Mouse (Mus musculus): Measurements from ENCODE around the gene Chrna1. TPM values are rescaled to one million over a fixed set of nuclear protein-coding genes. Genes with fewer than 3 reads are reported as not detected.

The Chrna1 gene
- polyA plus RNA-seq, 1 experiment from 2014 or later: 25.9 TPM

DNA sequence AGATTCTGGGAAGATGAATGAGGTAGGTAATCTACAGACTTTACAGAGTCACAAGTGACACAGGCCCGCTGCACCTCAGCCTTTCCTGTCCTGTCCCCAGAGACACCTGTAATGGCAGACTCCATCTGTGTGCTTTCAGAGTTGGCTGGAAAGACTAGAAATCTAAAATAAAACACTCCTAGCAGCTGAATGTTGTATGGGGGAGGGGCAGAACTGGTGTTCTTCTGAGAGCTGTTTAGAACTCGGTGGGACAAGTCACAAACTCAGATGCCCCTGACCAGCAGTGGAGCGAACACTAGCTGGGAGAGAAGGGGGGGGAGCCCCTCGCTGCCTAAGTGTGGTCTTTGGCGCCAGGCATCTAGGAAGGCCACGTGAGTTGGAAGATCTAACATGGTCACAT is 8.2 kb downstream of the Chrna1 start:
- H3K4me2 ChIP-seq (ENCODE audit: low read depth, low read length): no peak overlapping the region; the same call in 1 of the 2 replicates
- no peaks in the 10 kb centered on the region; the same call in 1 of the 2 replicates for H3K27me3 ChIP-seq (replicated peaks; ENCODE audit: control insufficient read depth, insufficient read depth, low read length)
- H3K4me1 ChIP-seq (ENCODE audit: control insufficient read depth, insufficient read depth, low read length): 0 out of 2 replicates have a peak, but pooled peaks cover 4% of the 10 kb centered on the region
- no peak for ATAC-seq (ENCODE audit: low read depth)
- no peak for DNase-seq (ENCODE audit: low spot score)
- no peak overlapping the region for H3K4me3 ChIP-seq (ENCODE audit: low read depth, low read length)
- H3K9ac ChIP-seq (ENCODE audit: low read depth, low read length): no peak overlapping the region
- no peaks in the 10 kb centered on the region for H3K36me3 ChIP-seq (ENCODE audit: control insufficient read depth, insufficient read depth, low read length)
- no peak overlapping the region for H3K27ac ChIP-seq (replicated peaks; ENCODE audit: low read depth, low read length)
- no peaks in the 10 kb centered on the region for H3K9me3 ChIP-seq (ENCODE audit: control insufficient read depth, low read length)
- 43% methylated on average over 6 of the region's 6 CpGs for WGBS

DNA sequence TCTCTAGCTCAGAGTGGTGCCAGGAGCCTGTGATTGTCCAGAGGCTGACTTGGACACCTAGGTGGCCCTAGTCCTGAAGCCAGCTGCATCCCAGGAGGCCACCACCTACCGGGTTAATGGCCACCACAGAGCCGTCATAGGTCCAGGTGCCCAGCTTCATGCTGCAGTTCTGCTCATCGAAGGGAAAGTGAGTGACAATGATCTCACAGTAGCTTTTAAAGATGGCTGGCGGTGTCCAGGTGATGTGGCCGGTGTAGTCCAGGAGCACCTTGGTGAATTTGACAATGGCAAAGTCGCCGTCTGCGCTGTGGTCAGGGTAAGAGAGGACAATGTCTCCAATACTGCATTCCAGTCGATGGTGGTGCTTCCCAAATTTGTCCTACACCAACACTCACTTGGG is 8.8 kb downstream of the Chrna1 start:
- no peak overlapping the region for H3K4me2 ChIP-seq (ENCODE audit: low read depth, low read length)
- no peak overlapping the region for H3K9ac ChIP-seq (ENCODE audit: low read depth, low read length)
- H3K4me1 ChIP-seq (ENCODE audit: control insufficient read depth, insufficient read depth, low read length): 0 out of 2 replicates have a peak, but pooled peaks cover 4% of the 10 kb centered on the region
- DNase-seq (ENCODE audit: low spot score) (no peak), ATAC-seq (ENCODE audit: low read depth) (no peak)
- H3K4me3 ChIP-seq (ENCODE audit: low read depth, low read length): no peak overlapping the region
- no peak overlapping the region for H3K27ac ChIP-seq (replicated peaks; ENCODE audit: low read depth, low read length)
- H3K27me3 ChIP-seq (replicated peaks; ENCODE audit: control insufficient read depth, insufficient read depth, low read length): no peaks in the 10 kb centered on the region; the same call in 1 of the 2 replicates
- H3K9me3 ChIP-seq (ENCODE audit: control insufficient read depth, low read length): no peaks in the 10 kb centered on the region
- H3K36me3 ChIP-seq (ENCODE audit: control insufficient read depth, insufficient read depth, low read length): no peaks in the 10 kb centered on the region
- 91% methylated on average over 9 of the region's 9 CpGs for WGBS

DNA sequence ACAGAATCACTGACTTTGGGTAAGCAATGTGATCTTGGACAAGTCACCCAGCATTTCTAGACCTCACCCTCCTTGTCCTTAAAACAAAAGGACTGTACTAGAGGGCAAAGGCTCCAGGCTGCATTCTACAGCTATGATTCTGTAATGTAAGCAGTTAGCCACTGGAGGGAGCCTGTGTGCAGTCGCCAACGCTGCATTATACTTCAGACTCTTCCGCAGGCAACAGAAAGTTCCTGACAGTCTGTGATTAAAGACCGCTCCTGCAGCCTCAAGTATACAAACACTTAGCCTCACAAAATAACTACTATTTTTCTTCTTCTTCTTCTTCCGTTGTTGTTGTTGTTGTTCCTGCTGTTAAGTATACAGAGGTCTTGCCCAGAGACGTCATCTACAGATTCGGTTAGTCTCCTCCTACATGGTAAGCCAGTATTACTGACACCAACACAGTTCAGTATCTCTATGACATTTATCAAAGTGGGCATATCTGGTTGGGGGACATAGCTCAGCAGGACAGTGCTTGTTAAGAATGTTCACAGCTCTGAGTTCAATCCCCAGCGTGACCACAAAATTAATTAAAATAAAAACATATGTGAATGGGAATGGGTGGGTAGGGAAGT is 13.0 kb downstream of the Chrna1 start:
- Histone ChIP-seq H3K4me3 (ENCODE audit: low read depth, low read length) (peak overlapping the region; percentile 13; the same call in 1 of the 2 replicates), H3K9me3 (ENCODE audit: control insufficient read depth, low read length) (no peaks in the 10 kb centered on the region), H3K27ac (replicated peaks; ENCODE audit: low read depth, low read length) (no peak overlapping the region), H3K27me3 (replicated peaks; ENCODE audit: control insufficient read depth, insufficient read depth, low read length) (no peaks in the 10 kb centered on the region; the same call in 1 of the 2 replicates), H3K4me2 (ENCODE audit: low read depth, low read length) (peak overlapping the region; percentile 48), H3K36me3 (ENCODE audit: control insufficient read depth, insufficient read depth, low read length) (no peaks in the 10 kb centered on the region), H3K9ac (ENCODE audit: low read depth, low read length) (0 out of 2 replicates have a peak overlapping the region, but pooled peaks have one; percentile 10), H3K4me1 (ENCODE audit: control insufficient read depth, insufficient read depth, low read length) (0 out of 2 replicates have a peak, but pooled peaks cover 4% of the 10 kb centered on the region)
- peak; percentile 75 for DNase-seq (ENCODE audit: low spot score)
- WGBS: 10% methylated on average over 8 of the region's 8 CpGs
- ATAC-seq (ENCODE audit: low read depth): peak; percentile 56; the same call in 1 of the 2 replicates

DNA sequence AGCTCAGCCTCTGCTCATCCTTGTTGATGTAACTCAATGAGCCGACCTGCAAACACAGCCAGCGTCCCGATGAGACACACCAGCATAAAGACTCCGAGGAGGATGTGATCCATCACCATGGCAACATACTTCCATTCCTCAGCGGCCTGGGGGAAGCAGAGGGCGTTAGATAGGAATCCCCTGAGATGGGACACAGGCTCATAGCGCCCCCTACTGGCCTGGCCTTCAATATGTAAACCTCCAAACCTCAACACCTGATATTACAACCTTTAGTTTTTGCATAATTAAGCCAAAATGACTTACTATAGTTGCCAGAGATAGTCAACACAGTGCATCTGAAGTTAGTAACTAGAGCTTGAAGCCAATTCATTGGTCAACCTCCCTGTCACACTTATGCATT is 14.0 kb downstream of the Chrna1 start:
- ATAC-seq (ENCODE audit: low read depth): no peak
- Histone ChIP-seq H3K9me3 (ENCODE audit: control insufficient read depth, low read length) (no peaks in the 10 kb centered on the region), H3K4me3 (ENCODE audit: low read depth, low read length) (no peak overlapping the region), H3K36me3 (ENCODE audit: control insufficient read depth, insufficient read depth, low read length) (no peaks in the 10 kb centered on the region), H3K27me3 (replicated peaks; ENCODE audit: control insufficient read depth, insufficient read depth, low read length) (no peaks in the 10 kb centered on the region; the same call in 1 of the 2 replicates), H3K4me2 (ENCODE audit: low read depth, low read length) (no peak overlapping the region), H3K27ac (replicated peaks; ENCODE audit: low read depth, low read length) (no peak overlapping the region), H3K9ac (ENCODE audit: low read depth, low read length) (no peak overlapping the region), H3K4me1 (ENCODE audit: control insufficient read depth, insufficient read depth, low read length) (peaks cover 7% of the 10 kb centered on the region; the same call in 1 of the 2 replicates)
- 18% methylated on average over 7 of the region's 7 CpGs for WGBS
- DNase-seq (ENCODE audit: low spot score): no peak

GRCm38 (mm10) chr2:73563690-73564089 is 16.4 kb downstream of the Chrna1 start:
- ATAC-seq (ENCODE audit: low read depth) (no peak), DNase-seq (ENCODE audit: low spot score) (no peak)
- no peak overlapping the region for H3K4me2 ChIP-seq (ENCODE audit: low read depth, low read length)
- H3K9ac ChIP-seq (ENCODE audit: low read depth, low read length): no peak overlapping the region
- no peaks in the 10 kb centered on the region for H3K36me3 ChIP-seq (ENCODE audit: control insufficient read depth, insufficient read depth, low read length)
- H3K9me3 ChIP-seq (ENCODE audit: control insufficient read depth, low read length): no peaks in the 10 kb centered on the region
- H3K27ac ChIP-seq (replicated peaks; ENCODE audit: low read depth, low read length): peak overlapping the region; percentile 3; the same call in 1 of the 2 replicates
- no peak overlapping the region for H3K4me3 ChIP-seq (ENCODE audit: low read depth, low read length)
- H3K4me1 ChIP-seq (ENCODE audit: control insufficient read depth, insufficient read depth, low read length): peaks cover 7% of the 10 kb centered on the region; the same call in 1 of the 2 replicates
- WGBS: 37% methylated on average over 7 of the region's 7 CpGs
- H3K27me3 ChIP-seq (replicated peaks; ENCODE audit: control insufficient read depth, insufficient read depth, low read length): no peaks in the 10 kb centered on the region; the same call in 1 of the 2 replicates

DNA sequence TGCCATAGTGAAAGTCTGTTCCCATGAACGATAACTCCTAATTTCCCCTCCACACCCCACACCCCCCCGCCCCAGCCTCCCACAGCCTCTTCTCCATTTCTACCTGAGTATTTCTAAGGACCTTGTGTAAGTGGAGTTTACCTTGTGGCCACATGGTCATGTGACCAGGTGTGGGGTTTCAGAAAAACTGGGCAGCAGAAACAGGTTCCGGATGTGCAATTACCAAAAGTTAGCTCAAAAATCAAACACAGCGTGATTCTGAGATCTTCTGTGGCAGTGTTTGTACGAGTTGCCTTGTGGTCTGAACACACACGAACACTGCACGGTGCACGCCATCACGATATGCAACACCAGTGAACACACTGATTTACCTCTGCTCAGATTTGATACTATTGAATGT is 17.5 kb downstream of the Chrna1 start:
- Histone ChIP-seq H3K27ac (replicated peaks; ENCODE audit: low read depth, low read length) (no peak overlapping the region), H3K4me1 (ENCODE audit: control insufficient read depth, insufficient read depth, low read length) (peaks cover 7% of the 10 kb centered on the region; the same call in 1 of the 2 replicates), H3K36me3 (ENCODE audit: control insufficient read depth, insufficient read depth, low read length) (no peaks in the 10 kb centered on the region), H3K4me2 (ENCODE audit: low read depth, low read length) (no peak overlapping the region), H3K9ac (ENCODE audit: low read depth, low read length) (no peak overlapping the region), H3K9me3 (ENCODE audit: control insufficient read depth, low read length) (no peaks in the 10 kb centered on the region), H3K27me3 (replicated peaks; ENCODE audit: control insufficient read depth, insufficient read depth, low read length) (no peaks in the 10 kb centered on the region), H3K4me3 (ENCODE audit: low read depth, low read length) (no peak overlapping the region)
- DNase-seq (ENCODE audit: low spot score) (no peak), ATAC-seq (ENCODE audit: low read depth) (no peak)
- WGBS: 54% methylated on average over 9 of the region's 9 CpGs

GRCm38 (mm10) chr2:73561665-73562063 is 18.5 kb downstream of the Chrna1 start:
- H3K9ac ChIP-seq (ENCODE audit: low read depth, low read length): no peak overlapping the region
- H3K4me3 ChIP-seq (ENCODE audit: low read depth, low read length): peak overlapping the region; percentile 35

DNA sequence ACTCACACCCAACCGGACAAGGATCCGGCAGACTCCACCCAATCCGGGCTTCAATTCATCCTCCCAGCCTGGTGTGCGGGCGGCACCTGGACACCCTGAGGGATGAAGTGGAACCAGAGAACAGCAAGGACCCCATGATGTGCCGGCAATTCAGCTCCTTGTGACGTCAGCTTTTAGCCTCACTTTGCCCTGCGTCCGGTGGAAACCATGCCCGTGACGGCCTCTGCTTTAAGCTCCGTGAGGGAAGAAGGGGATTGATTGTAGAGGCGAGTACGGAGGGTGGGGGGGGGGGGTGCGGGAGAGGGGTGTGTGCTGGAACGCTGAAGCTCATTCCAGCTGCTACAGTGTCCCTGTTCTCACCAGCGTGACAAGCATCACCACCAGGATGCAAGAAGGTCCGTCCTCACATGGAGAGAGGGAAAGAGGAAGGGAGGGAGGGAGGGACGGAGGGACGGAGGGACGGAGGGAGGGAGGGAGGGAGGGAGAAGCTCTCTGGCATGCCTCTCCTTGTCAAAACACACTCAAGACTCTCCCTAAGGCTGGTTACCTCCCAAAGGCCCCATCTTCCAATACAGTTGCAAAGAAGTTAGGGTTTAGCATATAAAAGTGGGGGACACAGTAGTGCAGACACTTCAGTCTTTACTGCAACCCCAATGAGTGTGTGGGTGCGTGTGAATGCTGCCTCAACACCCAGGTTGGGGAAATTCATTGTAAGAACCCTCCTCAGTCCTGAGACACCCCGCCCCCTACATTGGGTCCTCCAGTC is 19.1 kb downstream of the Chrna1 start:
- H3K27ac ChIP-seq (replicated peaks; ENCODE audit: low read depth, low read length): no peak overlapping the region
- WGBS: 3% methylated on average over 17 of the region's 23 CpGs
- peak overlapping the region; percentile 43; the same call in 1 of the 2 replicates for H3K9ac ChIP-seq (ENCODE audit: low read depth, low read length)
- peak overlapping the region; percentile 59 for H3K4me2 ChIP-seq (ENCODE audit: low read depth, low read length)
- H3K9me3 ChIP-seq (ENCODE audit: control insufficient read depth, low read length): no peaks in the 10 kb centered on the region
- H3K36me3 ChIP-seq (ENCODE audit: control insufficient read depth, insufficient read depth, low read length): no peaks in the 10 kb centered on the region
- H3K4me3 ChIP-seq (ENCODE audit: low read depth, low read length): peak overlapping the region; percentile 35
- H3K27me3 ChIP-seq (replicated peaks; ENCODE audit: control insufficient read depth, insufficient read depth, low read length): no peaks in the 10 kb centered on the region
- ATAC-seq (ENCODE audit: low read depth) (peak; percentile 27), DNase-seq (ENCODE audit: low spot score) (no peak)
- peaks cover 7% of the 10 kb centered on the region; the same call in 1 of the 2 replicates for H3K4me1 ChIP-seq (ENCODE audit: control insufficient read depth, insufficient read depth, low read length)

More at GRCm38 (mm10) chr2:73561665-73562063, 18.5 kb downstream of the Chrna1 start:
- H3K27ac ChIP-seq (replicated peaks; ENCODE audit: low read depth, low read length): no peak overlapping the region
- H3K4me1 ChIP-seq (ENCODE audit: control insufficient read depth, insufficient read depth, low read length): peaks cover 7% of the 10 kb centered on the region; the same call in 1 of the 2 replicates
- peak; percentile 83 for DNase-seq (ENCODE audit: low spot score)
- H3K27me3 ChIP-seq (replicated peaks; ENCODE audit: control insufficient read depth, insufficient read depth, low read length): no peaks in the 10 kb centered on the region
- peak overlapping the region; percentile 59 for H3K4me2 ChIP-seq (ENCODE audit: low read depth, low read length)
- H3K36me3 ChIP-seq (ENCODE audit: control insufficient read depth, insufficient read depth, low read length): no peaks in the 10 kb centered on the region
- 5% methylated on average over 8 of the region's 8 CpGs for WGBS
- no peaks in the 10 kb centered on the region for H3K9me3 ChIP-seq (ENCODE audit: control insufficient read depth, low read length)
- peak; percentile 38; the same call in 1 of the 2 replicates for ATAC-seq (ENCODE audit: low read depth)
